Mouse (Mus musculus) forebrain, embryonic 11.5 days (tissue): ENCODE measurements around the gene Trim9. TPM values are rescaled to one million over a fixed set of nuclear protein-coding genes. Genes with fewer than 3 reads are reported as not detected.

Source experiments
- ATAC-seq: fragments of 200-750 bp; cut with Nextera tagmentation; replicated peaks from 2 replicates; pipeline ENCODE4 v1.8.0; 2017; ENCODE audit warnings: moderate TSS enrichment; ENCODE audit not compliant: low FRiP score
- DNase-seq: peaks from one replicate; pipeline ENCODE4 v3.0.0-alpha.2; 2017; ENCODE audit warnings: low spot score
- H3K27ac ChIP-seq: fragments of 300-500 bp; sonication (generic); 2 replicates; pipeline ENCODE4 v1.5.1; 2014; ENCODE audit warnings: low read depth, low read length
- H3K27me3 ChIP-seq: fragments of 300-500 bp; sonication (generic); 2 replicates; pipeline ENCODE4 v1.6.1; 2014; ENCODE audit warnings: mild to moderate bottlenecking, low read length, mixed read lengths; ENCODE audit not compliant: control insufficient read depth, insufficient read depth
- H3K36me3 ChIP-seq: fragments of 300-500 bp; sonication (generic); 2 replicates; pipeline ENCODE4 v1.6.1; 2014; ENCODE audit warnings: mild to moderate bottlenecking, low read length, moderate library complexity, mixed read lengths; ENCODE audit not compliant: control insufficient read depth, insufficient read depth
- H3K4me1 ChIP-seq: fragments of 300-500 bp; sonication (generic); replicated peaks from 2 replicates; pipeline ENCODE4 v1.6.1; 2014; ENCODE audit warnings: low read length, mixed read lengths; ENCODE audit not compliant: control insufficient read depth, insufficient read depth
- H3K4me2 ChIP-seq: fragments of 300-500 bp; sonication (generic); 2 replicates; pipeline ENCODE4 v1.6.1; 2014; ENCODE audit warnings: low read depth, mild to moderate bottlenecking, low read length, moderate library complexity, mixed read lengths; ENCODE audit not compliant: severe bottlenecking
- H3K4me3 ChIP-seq: fragments of 300-500 bp; sonication (generic); 2 replicates; pipeline ENCODE4 v1.5.1; 2014; ENCODE audit warnings: low read depth, low read length
- H3K9ac ChIP-seq: fragments of 300-500 bp; sonication (generic); 2 replicates; pipeline ENCODE4 v1.6.1; 2014; ENCODE audit warnings: low read length
- H3K9me3 ChIP-seq: fragments of 300-500 bp; sonication (generic); 2 replicates; pipeline ENCODE4 v1.6.1; 2016; ENCODE audit warnings: low read length, mixed read lengths; ENCODE audit not compliant: control insufficient read depth
- WGBS: fragments of 180-500 bp; shearing (Covaris S2); extraction: QIAGEN DNeasy Blood & Tissue Kit; methylation state at CpG from one replicate; pipeline ENCODE4 v1.1.7; 2014; 5-methylcytosine and 5-hydroxymethylcytosine counted together
- polyA plus RNA-seq: library from polyadenylated mRNA; unstranded; fragments of >200 nt; fragmentation: Nextera tagmentation; extraction: Ambion mirVana; gene quantifications from 2 replicates; pipeline ENCODE4 v1.2.1, GENCODE M21; 2014

Gene Trim9
- polyA plus RNA-seq, 1 experiment from 2014 or later: 14.5 TPM

- no peaks in the 10 kb centered on the region for H3K9me3 ChIP-seq
- DNase-seq: peak; percentile 56
- WGBS: 30% methylated on average over 16 of the region's 16 CpGs
- peaks cover 6% of the 10 kb centered on the region for H3K27me3 ChIP-seq
- no peak overlapping the region for H3K27ac ChIP-seq
- no peaks in the 10 kb centered on the region for H3K36me3 ChIP-seq
- H3K4me1 ChIP-seq: peaks cover 9% of the 10 kb centered on the region; the same call in 1 of the 2 replicates
- peak overlapping the region; percentile 83 for H3K9ac ChIP-seq
- peak overlapping the region; percentile 90 for H3K4me2 ChIP-seq
- peak; percentile 4; the same call in 1 of the 2 replicates for ATAC-seq
- peak overlapping the region; percentile 62 for H3K4me3 ChIP-seq
Measured at GRCm38 (mm10) chr12:70345531-70346138, 1.8 kb downstream of the Trim9 start.

- Histone ChIP-seq H3K9ac (no peak overlapping the region), H3K4me2 (no peak overlapping the region), H3K36me3 (no peaks in the 10 kb centered on the region), H3K27me3 (no peaks in the 10 kb centered on the region), H3K4me3 (no peak overlapping the region), H3K9me3 (no peaks in the 10 kb centered on the region), H3K27ac (no peak overlapping the region), H3K4me1 (no peaks in the 10 kb centered on the region)
- ATAC-seq: no peak
- WGBS: 77% methylated on average over 5 of the region's 5 CpGs
- DNase-seq: no peak
Measured at GRCm38 (mm10) chr12:70335176-70335575, 12.2 kb downstream of the Trim9 start.

- H3K27me3 ChIP-seq: no peaks in the 10 kb centered on the region
- H3K36me3 ChIP-seq: no peaks in the 10 kb centered on the region
- H3K4me3 ChIP-seq: no peak overlapping the region
- no peak overlapping the region for H3K9ac ChIP-seq
- no peak overlapping the region for H3K4me2 ChIP-seq
- no peaks in the 10 kb centered on the region for H3K9me3 ChIP-seq
- no peak overlapping the region for H3K27ac ChIP-seq
- no peak for ATAC-seq
- DNase-seq: no peak
- no peaks in the 10 kb centered on the region for H3K4me1 ChIP-seq
- WGBS: 82% methylated on average over 6 of the region's 6 CpGs
Measured at GRCm38 (mm10) chr12:70333253-70333805, 14.1 kb downstream of the Trim9 start.

DNA sequence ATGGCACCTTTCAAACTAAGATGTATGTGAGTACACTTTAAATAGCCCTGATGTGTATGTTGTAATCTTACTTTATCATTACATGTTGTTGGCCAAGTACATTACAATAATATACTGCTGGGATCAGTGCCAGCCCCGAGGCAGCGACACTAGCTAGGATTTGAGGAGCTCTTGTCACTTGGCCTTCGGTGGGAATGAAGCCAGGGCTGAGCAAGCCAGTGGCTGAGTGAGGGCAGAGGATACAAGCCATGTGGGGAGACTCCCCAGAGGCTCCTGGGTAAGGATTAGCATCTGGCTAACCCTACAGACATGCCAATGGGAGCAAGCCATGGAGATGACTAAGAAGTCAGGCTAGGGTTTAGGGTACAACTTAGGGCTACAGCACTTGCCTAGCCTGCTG is 18.4 kb downstream of the Trim9 start:
- Histone ChIP-seq H3K27ac (no peak overlapping the region), H3K4me3 (no peak overlapping the region), H3K36me3 (no peaks in the 10 kb centered on the region), H3K9ac (no peak overlapping the region), H3K27me3 (no peaks in the 10 kb centered on the region), H3K9me3 (no peaks in the 10 kb centered on the region), H3K4me2 (no peak overlapping the region), H3K4me1 (no peaks in the 10 kb centered on the region)
- ATAC-seq (no peak), DNase-seq (no peak)
- 86% methylated on average over 3 of the region's 3 CpGs for WGBS

DNA sequence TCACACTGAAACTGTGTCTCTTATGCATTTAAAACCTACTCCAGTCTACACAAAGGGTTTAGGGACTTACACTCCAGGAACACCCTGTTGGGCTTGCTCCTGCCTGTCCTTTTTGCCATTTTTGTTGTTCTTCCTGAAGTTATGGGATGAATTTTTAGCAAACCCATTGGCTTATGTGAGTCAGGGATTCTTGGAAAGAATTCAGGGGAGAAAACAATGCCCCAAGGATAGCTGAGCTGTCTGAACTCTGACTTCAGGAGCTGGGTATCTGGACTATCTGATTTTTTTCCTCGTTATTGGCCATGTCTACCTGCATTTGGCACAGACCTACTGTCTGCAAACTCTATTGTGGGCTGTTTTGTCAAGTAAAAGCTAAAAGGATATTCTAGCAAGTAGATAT is 20.5 kb downstream of the Trim9 start:
- H3K9ac ChIP-seq: no peak overlapping the region
- ATAC-seq: no peak
- H3K4me2 ChIP-seq: no peak overlapping the region
- H3K9me3 ChIP-seq: no peaks in the 10 kb centered on the region
- H3K4me1 ChIP-seq: no peaks in the 10 kb centered on the region
- WGBS: 73% methylated on average over 1 of the region's 1 CpGs
- H3K27me3 ChIP-seq: no peaks in the 10 kb centered on the region
- H3K27ac ChIP-seq: no peak overlapping the region
- no peaks in the 10 kb centered on the region for H3K36me3 ChIP-seq
- no peak overlapping the region for H3K4me3 ChIP-seq
- no peak for DNase-seq

DNA sequence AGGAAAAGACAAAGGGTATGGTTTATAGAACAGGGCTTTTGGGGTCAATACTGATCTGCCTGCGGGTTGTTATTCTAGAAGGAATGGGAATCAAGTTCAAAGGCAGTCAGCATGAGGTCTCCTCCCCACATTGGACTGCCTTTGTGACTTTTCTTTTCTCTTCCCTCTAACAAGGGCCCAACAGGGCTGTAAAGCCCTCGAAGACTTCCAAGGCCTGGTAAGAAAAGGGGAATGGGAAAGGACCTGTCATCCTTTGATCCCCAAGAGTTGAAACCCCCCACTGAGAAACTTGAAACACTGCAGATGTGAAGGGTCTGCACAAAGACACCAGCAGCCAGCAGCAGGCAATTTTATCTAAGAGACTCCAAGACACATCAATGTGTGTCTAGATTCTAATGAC is 21.0 kb downstream of the Trim9 start:
- Histone ChIP-seq H3K27me3 (no peaks in the 10 kb centered on the region), H3K4me3 (no peak overlapping the region), H3K36me3 (no peaks in the 10 kb centered on the region), H3K9ac (no peak overlapping the region), H3K4me2 (no peak overlapping the region), H3K27ac (no peak overlapping the region), H3K9me3 (no peaks in the 10 kb centered on the region), H3K4me1 (no peaks in the 10 kb centered on the region)
- ATAC-seq (no peak), DNase-seq (no peak)
- WGBS: 14% methylated on average over 2 of the region's 2 CpGs

DNA sequence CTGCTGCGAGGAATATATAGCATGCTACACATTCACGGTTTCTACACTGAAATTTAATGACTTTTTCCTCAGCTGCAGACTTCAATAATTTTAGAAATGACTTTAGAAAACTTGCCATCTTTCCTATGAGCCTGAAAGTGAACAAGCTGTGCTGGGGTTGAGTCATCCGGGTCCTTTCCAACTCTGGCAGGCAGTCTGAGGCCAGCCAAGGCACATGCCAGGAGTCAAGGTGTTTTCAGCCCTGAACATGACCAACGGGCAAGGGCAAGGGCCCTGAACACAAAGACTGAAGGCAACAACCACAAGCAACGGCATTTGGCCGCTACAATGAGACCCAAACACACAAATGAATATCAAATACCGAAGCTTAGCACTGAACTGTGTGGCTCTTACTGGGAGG is 21.6 kb downstream of the Trim9 start:
- 64% methylated on average over 7 of the region's 7 CpGs for WGBS
- no peak for ATAC-seq
- Histone ChIP-seq H3K4me3 (no peak overlapping the region), H3K4me2 (no peak overlapping the region), H3K27ac (no peak overlapping the region), H3K4me1 (no peaks in the 10 kb centered on the region), H3K9ac (no peak overlapping the region), H3K36me3 (no peaks in the 10 kb centered on the region), H3K27me3 (no peaks in the 10 kb centered on the region), H3K9me3 (no peaks in the 10 kb centered on the region)
- DNase-seq: no peak

GRCm38 (mm10) chr12:70322790-70323189 is 24.6 kb downstream of the Trim9 start:
- WGBS: 94% methylated on average over 1 of the region's 1 CpGs
- no peak overlapping the region for H3K4me3 ChIP-seq
- ATAC-seq: no peak
- no peak overlapping the region for H3K27ac ChIP-seq
- no peak overlapping the region for H3K4me2 ChIP-seq
- no peaks in the 10 kb centered on the region for H3K36me3 ChIP-seq
- H3K9me3 ChIP-seq: no peaks in the 10 kb centered on the region
- no peaks in the 10 kb centered on the region for H3K27me3 ChIP-seq
- no peak for DNase-seq
- H3K4me1 ChIP-seq: no peaks in the 10 kb centered on the region
- no peak overlapping the region for H3K9ac ChIP-seq

- no peak overlapping the region for H3K27ac ChIP-seq
- no peaks in the 10 kb centered on the region for H3K36me3 ChIP-seq
- no peak overlapping the region for H3K4me2 ChIP-seq
- H3K9ac ChIP-seq: no peak overlapping the region
- no peaks in the 10 kb centered on the region; the same call in 1 of the 2 replicates for H3K4me1 ChIP-seq
- H3K9me3 ChIP-seq: no peaks in the 10 kb centered on the region
- no peaks in the 10 kb centered on the region for H3K27me3 ChIP-seq
- DNase-seq: no peak
- no peak overlapping the region for H3K4me3 ChIP-seq
- ATAC-seq: 0 out of 2 replicates have a peak, but pooled peaks have one; percentile 27
- WGBS: 45% methylated on average over 9 of the region's 9 CpGs
Measured at GRCm38 (mm10) chr12:70316147-70316546, 31.3 kb downstream of the Trim9 start.
